11 mouse cellular contexts compared by ENCODE assay signal in the genomic region with DNA sequence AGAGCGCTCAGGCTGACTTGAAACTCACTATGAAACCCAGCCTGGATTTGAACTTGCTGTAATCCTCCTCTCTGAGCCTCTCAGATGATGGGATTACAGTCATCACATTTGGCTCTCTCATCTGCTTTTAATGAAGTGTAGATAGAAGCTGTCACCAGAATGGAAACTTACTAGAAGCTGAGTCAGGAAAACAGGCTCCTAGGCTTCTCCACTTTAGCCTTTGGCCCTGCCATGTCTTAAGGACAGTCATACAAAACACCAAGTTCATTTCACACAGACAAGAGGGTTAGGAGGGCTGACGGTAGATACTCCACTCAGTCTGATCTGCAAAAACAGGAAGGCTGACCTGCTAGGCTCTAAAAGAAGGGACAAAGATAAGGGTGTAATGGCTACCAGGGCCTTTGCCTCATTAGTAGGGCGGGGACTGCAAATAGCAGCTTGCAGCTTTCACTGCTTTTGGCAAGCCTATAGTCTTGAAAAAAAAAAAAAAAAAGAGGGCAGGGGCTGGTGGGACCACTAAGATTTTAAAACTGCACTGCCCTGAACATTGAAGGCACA. TPM values are rescaled to one million over a fixed set of nuclear protein-coding genes. Genes with fewer than 3 reads are reported as not detected.
A peak's percentile ranks its signal among the peaks of the same experiment; 100 is the strongest.
DNase-seq lines count a peak whose midpoint lies in the region; ATAC-seq and TF ChIP-seq lines count a peak whose summit lies in the region.
"Had no signal": no experiment of that assay in that cellular context is flagged by ENCODE, and none has a peak within 500 bp of the region (broad histone marks: within the 10 kb centered on the region; RNA-seq: fewer than 3 reads in every experiment).

No protein-coding gene starts in this region.

- H3K4me3 ChIP-seq in forebrain, embryonic 12.5 days (replicated peaks), result no peak overlapping the region
- H3K4me3 ChIP-seq in forebrain, embryonic 11.5 days (ENCODE audit: low read depth, low read length), result no peak overlapping the region
- H3K4me3 ChIP-seq in layer of hippocampus, adult 2 months, result no peak overlapping the region
- H3K4me3 ChIP-seq in stomach, embryonic 16.5 days (replicated peaks; ENCODE audit: low read length), result no peak overlapping the region
- H3K4me3 ChIP-seq: limb, embryonic 15.5 days had no signal

- DNase-seq in forebrain, embryonic 11.5 days (ENCODE audit: low spot score), result no peak
- DNase-seq in layer of hippocampus, adult 2 months (ENCODE audit: low spot score in 2 of 2), result no peak
- DNase-seq in layer of hippocampus, adult 11-12 months (ENCODE audit: low spot score), result no peak
- peak; percentile 57 for DNase-seq in liver
- no peak for DNase-seq in frontal cortex, adult 2 months (ENCODE audit: extremely low spot score in 1 of 2, low spot score in 1 of 2)
- DNase-seq in c-Kit-positive CD71-positive TER-119-positive erythroid progenitor cells, embryonic 14.5 days (ENCODE audit: low spot score), result no peak
- DNase-seq: layer of hippocampus, adult 9-11 months; spleen, adult 18-20 months had no signal

- 0 out of 2 replicates have a peak overlapping the region, but pooled peaks have one; percentile 32 for H3K27ac ChIP-seq in forebrain, embryonic 12.5 days
- H3K27ac ChIP-seq in forebrain, embryonic 11.5 days (ENCODE audit: low read depth, low read length), result no peak overlapping the region
- H3K27ac ChIP-seq in layer of hippocampus, adult 2 months, result peak overlapping the region; percentile 80; the same call in 1 of the 2 replicates
- H3K27ac ChIP-seq in stomach, embryonic 16.5 days (ENCODE audit: low read length), result 0 out of 2 replicates have a peak overlapping the region, but pooled peaks have one; percentile 31
- H3K27ac ChIP-seq: limb, embryonic 15.5 days had no signal

- 67% methylated on average over 3 of the region's 3 CpGs for WGBS in forebrain, embryonic 12.5 days
- WGBS in forebrain, embryonic 11.5 days, result 72% methylated on average over 3 of the region's 3 CpGs
- 72% methylated on average over 3 of the region's 3 CpGs for WGBS in stomach, embryonic 16.5 days

- no peaks in the 10 kb centered on the region for H3K9me3 ChIP-seq in forebrain, embryonic 12.5 days
- H3K9me3 ChIP-seq in forebrain, embryonic 11.5 days (ENCODE audit: control insufficient read depth, low read length), result no peaks in the 10 kb centered on the region
- no peaks in the 10 kb centered on the region for H3K9me3 ChIP-seq in stomach, embryonic 16.5 days (replicated peaks; ENCODE audit: control insufficient read depth, low read length)
- H3K9me3 ChIP-seq: limb, embryonic 15.5 days had no signal

- no peak overlapping the region for H3K9ac ChIP-seq in forebrain, embryonic 12.5 days
- no peak overlapping the region for H3K9ac ChIP-seq in forebrain, embryonic 11.5 days (ENCODE audit: low read length)
- H3K9ac ChIP-seq in stomach, embryonic 16.5 days (ENCODE audit: low read length), result no peak overlapping the region
- H3K9ac ChIP-seq: limb, embryonic 15.5 days had no signal

- H3K27me3 ChIP-seq in forebrain, embryonic 12.5 days, result no peaks in the 10 kb centered on the region
- H3K27me3 ChIP-seq in forebrain, embryonic 11.5 days (ENCODE audit: control insufficient read depth, insufficient read depth, low read length), result no peaks in the 10 kb centered on the region
- H3K27me3 ChIP-seq in stomach, embryonic 16.5 days (ENCODE audit: control insufficient read depth, insufficient read depth, low read length), result no peaks in the 10 kb centered on the region
- H3K27me3 ChIP-seq: limb, embryonic 15.5 days had no signal

- H3K4me1 ChIP-seq in forebrain, embryonic 12.5 days, result peaks cover 34% of the 10 kb centered on the region
- H3K4me1 ChIP-seq in forebrain, embryonic 11.5 days (replicated peaks; ENCODE audit: control insufficient read depth, insufficient read depth, low read length), result peaks cover 18% of the 10 kb centered on the region
- peaks cover 23% of the 10 kb centered on the region; the same call in 1 of the 2 replicates for H3K4me1 ChIP-seq in stomach, embryonic 16.5 days (ENCODE audit: control insufficient read depth, insufficient read depth, low read length)

- peaks cover 38% of the 10 kb centered on the region for H3K36me3 ChIP-seq in forebrain, embryonic 12.5 days (replicated peaks)
- H3K36me3 ChIP-seq in forebrain, embryonic 11.5 days (ENCODE audit: control insufficient read depth, insufficient read depth, low read length), result no peaks in the 10 kb centered on the region
- H3K36me3 ChIP-seq in stomach, embryonic 16.5 days (ENCODE audit: control insufficient read depth, insufficient read depth, low read length), result no peaks in the 10 kb centered on the region

- TF ChIP-seq CTCF in layer of hippocampus, adult 2 months (conservative IDR thresholded peaks at IDR 0.05), result no peak

- H3K4me2 ChIP-seq in forebrain, embryonic 12.5 days, result no peak overlapping the region
- H3K4me2 ChIP-seq in forebrain, embryonic 11.5 days (ENCODE audit: low read depth, low read length, severe bottlenecking), result no peak overlapping the region
- H3K4me2 ChIP-seq in stomach, embryonic 16.5 days (ENCODE audit: low read depth, low read length), result no peak overlapping the region
- H3K4me2 ChIP-seq: limb, embryonic 15.5 days had no signal

- ATAC-seq in forebrain, embryonic 12.5 days (ENCODE audit: low FRiP score), result no peak
- no peak for ATAC-seq in forebrain, embryonic 11.5 days (replicated peaks; ENCODE audit: low FRiP score)
- no peak for ATAC-seq in stomach, embryonic 16.5 days (ENCODE audit: insufficient read depth, low FRiP score)

RNA-seq across cellular contexts. Expression of a gene that starts 48.0 kb away (rescaled TPM):
- polyA plus RNA-seq in forebrain, embryonic 12.5 days (2016; fragmentation: Nextera tagmentation; extraction: Ambion mirVana), result 41.7 and 47.7 TPM in 2 replicates
- polyA plus RNA-seq in forebrain, embryonic 11.5 days (2014; fragmentation: Nextera tagmentation; extraction: Ambion mirVana), result 44.3 and 45.5 TPM in 2 replicates
- 10 to 100 TPM; 42.3 to 54.8 TPM for total RNA-seq in layer of hippocampus, adult 2 months (2021)
- polyA plus RNA-seq in stomach, embryonic 16.5 days (2015; fragmentation: Nextera tagmentation; extraction: Ambion mirVana), result 15.1 and 17.4 TPM in 2 replicates
- polyA plus RNA-seq in frontal cortex, adult 2 months (2012; rRNA removed), result 14.7 and 18.2 TPM in 2 replicates
